Mouse (Mus musculus): Measurements from ENCODE around the gene Ccdc85a. TPM values are rescaled to one million over a fixed set of nuclear protein-coding genes. Genes with fewer than 3 reads are reported as not detected.
"Not testable (repeated sequence)": the region's sequence is repeated elsewhere in the genome, so short reads cannot be mapped to it uniquely, and the experiment has no call there.

Ccdc85a gene
- total RNA-seq, 2 experiments from 2014 or later, result 85.7 to 91.8 TPM

- no peak for DNase-seq (ENCODE audit: low spot score in 2 of 2)
These were observed 144.2 kb downstream of the Ccdc85a start for GRCm38 (mm10) chr11:28439877-28440276.

GRCm38 (mm10) chr11:28422451-28423231 lies 161.5 kb downstream of the Ccdc85a start:
- peak; percentile 12 to 22 for DNase-seq (ENCODE audit: low spot score in 2 of 2)

- DNase-seq (ENCODE audit: low spot score in 2 of 2), result no peak
These were observed 168.3 kb downstream of the Ccdc85a start for GRCm38 (mm10) chr11:28415841-28416240.

GRCm38 (mm10) chr11:28409880-28410279 lies 174.2 kb downstream of the Ccdc85a start:
- DNase-seq (ENCODE audit: low spot score in 2 of 2), result not testable (repeated sequence)

GRCm38 (mm10) chr11:28397166-28397565 lies 187.0 kb downstream of the Ccdc85a start:
- DNase-seq (ENCODE audit: low spot score in 2 of 2), result no peak

GRCm38 (mm10) chr11:28375891-28376290 lies 208.2 kb downstream of the Ccdc85a start:
- no peak for DNase-seq (ENCODE audit: low spot score in 2 of 2)

GRCm38 (mm10) chr11:28374636-28375035 lies 209.5 kb downstream of the Ccdc85a start:
- no peak for DNase-seq (ENCODE audit: low spot score in 2 of 2)

GRCm38 (mm10) chr11:28371381-28371780 lies 212.7 kb downstream of the Ccdc85a start:
- not testable (repeated sequence) for DNase-seq (ENCODE audit: low spot score in 2 of 2)

GRCm38 (mm10) chr11:28365929-28366244 lies 218.2 kb downstream of the Ccdc85a start:
- DNase-seq (ENCODE audit: low spot score in 2 of 2), result no peak

GRCm38 (mm10) chr11:28365209-28365928 lies 218.8 kb downstream of the Ccdc85a start:
- peak; percentile 68 to 73 for DNase-seq (ENCODE audit: low spot score in 2 of 2)

- no peak for DNase-seq (ENCODE audit: low spot score in 2 of 2)
These were observed 240.7 kb downstream of the Ccdc85a start for GRCm38 (mm10) chr11:28343465-28343864.

GRCm38 (mm10) chr11:28341887-28342286 lies 242.2 kb downstream of the Ccdc85a start:
- no peak for DNase-seq (ENCODE audit: low spot score in 2 of 2)

- DNase-seq (ENCODE audit: low spot score in 2 of 2), result not testable (repeated sequence)
These were observed 244.6 kb downstream of the Ccdc85a start, which contains the start of gene Gm6685 for GRCm38 (mm10) chr11:28339224-28340150. Gene Gm6685 (minus strand): TSS chr11:28339867.

Other genes with a start within 250 kb of the Ccdc85a start
- 1 to 10 TPM; 5.3 to 7.0 TPM for gene Gm6685, start 244.5 kb downstream of the Ccdc85a start, total RNA-seq (2021)